8 mouse cellular contexts compared by ENCODE assay signal in the genomic region with DNA sequence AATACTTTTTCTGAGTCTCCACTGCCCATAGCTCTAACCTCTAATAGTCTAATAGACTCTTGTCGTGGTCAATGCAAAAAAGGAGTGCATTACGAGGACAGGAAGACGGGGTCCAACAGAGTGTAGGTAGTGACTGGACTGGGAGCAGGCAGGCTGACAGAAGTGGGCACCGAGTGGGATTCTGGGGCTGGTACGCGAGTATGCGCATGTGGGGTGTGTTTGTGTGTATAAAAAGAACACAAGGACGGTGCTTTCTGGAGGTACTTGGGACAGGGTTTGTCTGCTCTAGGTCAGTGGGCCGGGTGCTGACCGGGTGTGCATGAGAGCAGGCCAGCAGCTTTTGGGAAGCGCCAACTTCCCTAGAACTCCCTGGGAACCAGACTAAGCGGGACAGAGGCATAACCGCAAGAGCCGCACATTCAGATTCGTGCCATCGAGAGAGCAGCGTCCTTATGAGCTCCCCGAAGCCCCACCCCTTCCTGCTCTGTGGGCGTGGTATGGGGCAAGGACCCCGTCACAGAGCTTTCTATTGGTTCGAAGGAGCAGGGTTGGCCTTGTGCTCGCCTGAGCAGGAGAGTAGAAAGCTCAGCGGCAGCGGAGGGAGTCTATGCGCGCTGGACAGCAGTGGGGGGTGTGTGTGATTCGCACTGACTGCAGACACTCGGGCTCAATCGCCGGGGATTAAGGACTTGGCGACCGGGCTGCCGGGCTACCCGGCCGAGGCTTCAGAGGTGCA. TPM values are rescaled to one million over a fixed set of nuclear protein-coding genes. Genes with fewer than 3 reads are reported as not detected.
DNase-seq lines count a peak whose midpoint lies in the region; ATAC-seq and TF ChIP-seq lines count a peak whose summit lies in the region.

Gene Efnb1, plus strand, starts transcription at position 608 of the 736 bp plus-strand sequence.

- no peak for TF ChIP-seq POLR2A in liver, adult 2 months (IDR thresholded peaks at IDR 0.05; ENCODE audit: extremely low read depth, insufficient read depth, low read length)
- peak; percentile 94 for TF ChIP-seq POLR2A in myocyte (IDR thresholded peaks at IDR 0.05; ENCODE audit: insufficient read length, low read depth)

- peak within 1 kb of the TSS; percentile 83 for H3K9ac ChIP-seq in heart, embryonic 11.5 days (ENCODE audit: low read depth, low read length)
- H3K9ac ChIP-seq in kidney, embryonic 16.5 days (replicated peaks; ENCODE audit: low read length) = peak within 1 kb of the TSS; percentile 94
- H3K9ac ChIP-seq in liver, adult 2 months (ENCODE audit: low read depth, low read length) = peak within 1 kb of the TSS; percentile 83

- peak within 1 kb of the TSS; percentile 49 for H3K4me3 ChIP-seq in erythroblast, embryonic 14.5 days (replicated peaks)
- H3K4me3 ChIP-seq in heart, embryonic 11.5 days (ENCODE audit: low read depth, low read length) = peak within 1 kb of the TSS; percentile 64
- peak within 1 kb of the TSS; percentile 73 for H3K4me3 ChIP-seq in kidney, embryonic 16.5 days (ENCODE audit: low read length)
- H3K4me3 ChIP-seq in liver, adult 2 months (ENCODE audit: insufficient read depth, low read depth, low read length) = peak within 1 kb of the TSS; percentile 77
- peak within 1 kb of the TSS; percentile 69 for H3K4me3 ChIP-seq in myocyte

- ATAC-seq in heart, embryonic 11.5 days (replicated peaks; ENCODE audit: insufficient number of reproducible peaks, low FRiP score, low TSS enrichment) = peak; percentile 90
- ATAC-seq in kidney, embryonic 16.5 days (ENCODE audit: low FRiP score, low TSS enrichment) = peak; percentile 93

- WGBS in heart, embryonic 11.5 days (ENCODE audit: insufficient replicate concordance) = 25% methylated on average over 35 of the region's 35 CpGs
- WGBS in kidney, embryonic 16.5 days = 26% methylated on average over 35 of the region's 35 CpGs
- WGBS in liver, adult 2 months = under 1% methylated on average over 34 of the region's 35 CpGs

- DNase-seq in A20 (ENCODE audit: low read depth, low spot score) = peak; percentile 89
- DNase-seq in brain, adult 2 months (ENCODE audit: low read depth, low spot score) = peak; percentile 97
- peak; percentile 91 for DNase-seq in liver, adult 2 months (ENCODE audit: extremely low read depth, low read depth, low spot score)
- peak; percentile 90 for DNase-seq in splenic B cell, adult 2 months (ENCODE audit: low read depth, low spot score)

- H3K27ac ChIP-seq in heart, embryonic 11.5 days (ENCODE audit: low read depth, low read length) = peak within 1 kb of the TSS; percentile 62
- peak within 1 kb of the TSS; percentile 83 for H3K27ac ChIP-seq in kidney, embryonic 16.5 days (ENCODE audit: low read length)
- H3K27ac ChIP-seq in liver, adult 2 months (replicated peaks; ENCODE audit: insufficient read depth, low read depth, low read length) = peak within 1 kb of the TSS; percentile 69

- no peaks in the 10 kb centered on the region for H3K36me3 ChIP-seq in erythroblast, embryonic 14.5 days (ENCODE audit: control insufficient read depth)
- H3K36me3 ChIP-seq in heart, embryonic 11.5 days (ENCODE audit: control insufficient read depth, insufficient read depth, low read length) = no peaks in the 10 kb centered on the region
- no peaks in the 10 kb centered on the region for H3K36me3 ChIP-seq in kidney, embryonic 16.5 days (ENCODE audit: insufficient read depth, low read length)
- H3K36me3 ChIP-seq in liver, adult 2 months (ENCODE audit: control insufficient read depth, insufficient read depth, low read length) = no peaks in the 10 kb centered on the region
- no peaks in the 10 kb centered on the region for H3K36me3 ChIP-seq in myocyte (ENCODE audit: control insufficient read depth, insufficient read depth)
- H3K36me3 ChIP-seq in splenic B cell, adult 2 months (ENCODE audit: control insufficient read depth, insufficient read depth, low read length, poor library complexity, severe bottlenecking) = no peaks in the 10 kb centered on the region

- peak within 1 kb of the TSS; percentile 68 for H3K4me2 ChIP-seq in heart, embryonic 11.5 days
- peak within 1 kb of the TSS; percentile 58 for H3K4me2 ChIP-seq in kidney, embryonic 16.5 days (replicated peaks; ENCODE audit: low read depth, low read length)
- H3K4me2 ChIP-seq in myocyte (ENCODE audit: low read depth) = peak within 1 kb of the TSS; percentile 97

- H3K79me2 ChIP-seq in liver, adult 2 months (ENCODE audit: control insufficient read depth, insufficient read depth, low read length) = peaks cover 23% of the 10 kb centered on the region; the same call in 1 of the 2 replicates
- H3K79me2 ChIP-seq in myocyte (ENCODE audit: control insufficient read depth, insufficient read depth) = peaks cover 37% of the 10 kb centered on the region

- H3ac ChIP-seq in myocyte (ENCODE audit: control insufficient read depth, insufficient read length) = peak within 1 kb of the TSS; percentile 83

- no peak for TF ChIP-seq CTCF in liver, adult 2 months (IDR thresholded peaks at IDR 0.05; ENCODE audit: low read depth, low read length)

- H3K9me3 ChIP-seq in erythroblast, embryonic 14.5 days (ENCODE audit: control insufficient read depth, low read length) = peaks cover 22% of the 10 kb centered on the region
- H3K9me3 ChIP-seq in heart, embryonic 11.5 days (replicated peaks; ENCODE audit: control insufficient read depth, low read length) = no peaks in the 10 kb centered on the region
- H3K9me3 ChIP-seq in kidney, embryonic 16.5 days (ENCODE audit: low read length) = no peaks in the 10 kb centered on the region; the same call in 1 of the 2 replicates

- H3K4me1 ChIP-seq in erythroblast, embryonic 14.5 days (ENCODE audit: control insufficient read depth) = peaks cover 15% of the 10 kb centered on the region
- H3K4me1 ChIP-seq in heart, embryonic 11.5 days (ENCODE audit: control insufficient read depth, insufficient read depth, low read length) = peaks cover 11% of the 10 kb centered on the region
- H3K4me1 ChIP-seq in kidney, embryonic 16.5 days (ENCODE audit: insufficient read depth, low read length) = peaks cover 16% of the 10 kb centered on the region
- peaks cover 29% of the 10 kb centered on the region for H3K4me1 ChIP-seq in liver, adult 2 months (ENCODE audit: control insufficient read depth, insufficient read depth, low read length)

- H3K27me3 ChIP-seq in erythroblast, embryonic 14.5 days (ENCODE audit: control insufficient read depth) = peaks cover 47% of the 10 kb centered on the region
- H3K27me3 ChIP-seq in heart, embryonic 11.5 days (ENCODE audit: control insufficient read depth, insufficient read depth, low read length) = peaks cover 16% of the 10 kb centered on the region
- peaks cover 13% of the 10 kb centered on the region; the same call in 1 of the 2 replicates for H3K27me3 ChIP-seq in kidney, embryonic 16.5 days (ENCODE audit: insufficient read depth, low read length)
- H3K27me3 ChIP-seq in liver, adult 2 months (ENCODE audit: control insufficient read depth, insufficient read depth, low read length) = no peaks in the 10 kb centered on the region
- H3K27me3 ChIP-seq in myocyte (ENCODE audit: control insufficient read depth, insufficient read depth, insufficient read length) = no peaks in the 10 kb centered on the region
- H3K27me3 ChIP-seq in splenic B cell, adult 2 months (ENCODE audit: control insufficient read depth, insufficient read depth, low read length, poor library complexity, severe bottlenecking) = no peaks in the 10 kb centered on the region

TF ChIP-seq in myocyte, 11 proteins besides CTCF, POLR2A, EP300 and RAD21:
- TF ChIP-seq REST (IDR thresholded peaks at IDR 0.05; ENCODE audit: insufficient read depth, insufficient read length) (peak; percentile 55), MYOD1 (IDR thresholded peaks at IDR 0.05; ENCODE audit: control insufficient read depth in 1 of 3, insufficient read length in 2 of 3, low read depth in 2 of 3) (no peak), POLR2AphosphoS2 (IDR thresholded peaks at IDR 0.05; ENCODE audit: insufficient read length, low read depth) (peak; percentile 95), USF1 (IDR thresholded peaks at IDR 0.05; ENCODE audit: low read depth) (no peak)

RNA-seq across cellular contexts. Expression of gene Efnb1, which starts in this region (rescaled TPM):
- 0.03 and 0.06 TPM in 2 replicates for polyA plus RNA-seq in erythroblast, embryonic 14.5 days (2012)
- 16.0 and 16.8 TPM in 2 replicates for polyA plus RNA-seq in heart, embryonic 11.5 days (2014; fragmentation: Nextera tagmentation; extraction: Ambion mirVana)
- polyA plus RNA-seq in kidney, embryonic 16.5 days (2015; fragmentation: Nextera tagmentation; extraction: Ambion mirVana) = 57.0 and 59.1 TPM in 2 replicates
- 4.9 and 5.4 TPM in 2 replicates for total RNA-seq in liver, adult 2 months (2014; rRNA removed)
- 12.4 TPM in 2 replicates for polyA plus RNA-seq in liver, adult 2 months (2012; rRNA removed)
- 17.6 TPM for polyA plus RNA-seq in myocyte (2012; fragmentation: generic; extraction: Trizol)

Comparison
In these comparisons a context has a peak if more than half of its experiments do, and no peak if none do; other contexts are left out.
1. Peak in every context shown above with its lines: DNase-seq, ATAC-seq, H3K4me3 ChIP-seq and H3K27ac ChIP-seq.
2. RNA of gene Efnb1 (polyA plus RNA-seq): 57.0 to 59.1 TPM in kidney, embryonic 16.5 days, 17.6 TPM in myocyte (single experiment), 16.0 to 16.8 TPM in heart, embryonic 11.5 days and 12.4 TPM in liver, adult 2 months; 0.03 to 0.06 TPM in erythroblast, embryonic 14.5 days; every median in the first group is over 10 times any median in the second.